In genomic region chr17:38562527-38562926, GRCm38 (mm10) we compare ENCODE assay signal across 38 mouse cellular contexts. TPM values are rescaled to one million over a fixed set of nuclear protein-coding genes. Genes with fewer than 3 reads are reported as not detected.
DNase-seq lines count a peak whose midpoint lies in the region; ATAC-seq and TF ChIP-seq lines count a peak whose summit lies in the region.
"Had no signal": no experiment of that assay in that cellular context is flagged by ENCODE, and none has a peak within 500 bp of the region (broad histone marks: within the 10 kb centered on the region; RNA-seq: fewer than 3 reads in every experiment).

No protein-coding gene starts in this region.

- TF ChIP-seq CTCF in E14TG2a.4 (conservative IDR thresholded peaks at IDR 0.05; ENCODE audit: low read length): peak; percentile 19; the same call in 1 of the 2 replicates
- TF ChIP-seq CTCF in stomach, postnatal 0 days (IDR thresholded peaks at IDR 0.05; ENCODE audit: low read depth): no peak

- no peak overlapping the region for H3K27ac ChIP-seq in ES-E14 (ENCODE audit: insufficient read depth, low read depth, low read length, poor library complexity, severe bottlenecking)
- no peak overlapping the region for H3K27ac ChIP-seq in stomach, postnatal 0 days (replicated peaks)
- H3K27ac ChIP-seq: embryonic facial prominence, embryonic 10.5 days; embryonic facial prominence, embryonic 13.5 days; forebrain, embryonic 12.5 days; forebrain, embryonic 15.5 days; heart, adult 2 months; heart, embryonic 10.5 days; heart, embryonic 13.5 days; hindbrain, embryonic 14.5 days; hindbrain, postnatal 0 days had no signal

- ATAC-seq in stomach, postnatal 0 days (ENCODE audit: low FRiP score, low TSS enrichment): no peak
- ATAC-seq: CD4-positive, CD25-positive, alpha-beta regulatory T cell, adult 4 months; forebrain, embryonic 15.5 days; hindbrain, postnatal 0 days; inflammation-experienced regulatory T-cells, adult 6 months had no signal

- H3K9me3 ChIP-seq in E14TG2a.4 (ENCODE audit: low read length) (no peaks in the 10 kb centered on the region), ES-E14 (ENCODE audit: control insufficient read depth, insufficient read depth, low read depth, low read length) (peaks cover 3% of the 10 kb centered on the region; the same call in 1 of the 2 replicates)
- no peaks in the 10 kb centered on the region for H3K9me3 ChIP-seq in stomach, postnatal 0 days (ENCODE audit: control insufficient read depth, low read length)

- TF ChIP-seq EP300 in stomach, postnatal 0 days (optimal IDR thresholded peaks at IDR 0.05): no peak

- no peak overlapping the region for H3K4me2 ChIP-seq in stomach, postnatal 0 days (replicated peaks; ENCODE audit: low read depth)
- H3K4me2 ChIP-seq: embryonic facial prominence, embryonic 13.5 days; forebrain, embryonic 12.5 days; forebrain, embryonic 15.5 days; heart, embryonic 13.5 days; hindbrain, embryonic 14.5 days had no signal

- no peaks in the 10 kb centered on the region for H3K36me3 ChIP-seq in E14TG2a.4 (ENCODE audit: insufficient read depth, low read length)
- no peaks in the 10 kb centered on the region for H3K36me3 ChIP-seq in ES-E14 (ENCODE audit: control insufficient read depth, insufficient read depth, low read length, poor library complexity, severe bottlenecking)
- no peaks in the 10 kb centered on the region for H3K36me3 ChIP-seq in stomach, postnatal 0 days (ENCODE audit: control insufficient read depth, insufficient read depth, low read length)
- H3K36me3 ChIP-seq: embryonic facial prominence, embryonic 10.5 days; embryonic facial prominence, embryonic 13.5 days; forebrain, embryonic 12.5 days; forebrain, embryonic 15.5 days; heart, embryonic 10.5 days; heart, embryonic 13.5 days had no signal

- no peaks in the 10 kb centered on the region for H3K27me3 ChIP-seq in E14TG2a.4 (ENCODE audit: insufficient read depth, low read length)
- H3K27me3 ChIP-seq in stomach, postnatal 0 days (ENCODE audit: control insufficient read depth, insufficient read depth, low read length): no peaks in the 10 kb centered on the region
- H3K27me3 ChIP-seq: embryonic facial prominence, embryonic 13.5 days; forebrain, embryonic 12.5 days; forebrain, embryonic 15.5 days; heart, embryonic 13.5 days had no signal

- in situ Hi-C loops in ES-E14 (cut with MboI; ENCODE audit: low sequenced_read_pairs in 2 of 2, unreplicated experiment in 2 of 2): loop anchor here (25.0 kb wide), 2 partner anchors 1225 to 1250 kb away; partner anchors contain the start of genes Olfr101 (in 1 of the 2), Olfr102 (in 1 of the 2) and Olfr103 (in 1 of the 2)

- H3K4me3 ChIP-seq in E14TG2a.4 (replicated peaks; ENCODE audit: low read length) (no peak overlapping the region), ES-E14 (ENCODE audit: insufficient read depth in 1 of 2, low read depth in 1 of 2, low read length in 2 of 2, poor library complexity in 1 of 2, severe bottlenecking in 1 of 2) (no peak overlapping the region)
- H3K4me3 ChIP-seq in stomach, postnatal 0 days (ENCODE audit: low read depth, low read length): no peak overlapping the region
- H3K4me3 ChIP-seq: embryonic facial prominence, embryonic 10.5 days; embryonic facial prominence, embryonic 13.5 days; erythroblast, embryonic 14.5 days; forebrain, embryonic 12.5 days; forebrain, embryonic 15.5 days; heart, adult 2 months; heart, embryonic 10.5 days; heart, embryonic 13.5 days had no signal

- H3K9ac ChIP-seq in ES-E14 (ENCODE audit: insufficient read depth, low read depth, low read length, poor library complexity, severe bottlenecking): no peak overlapping the region
- H3K9ac ChIP-seq in stomach, postnatal 0 days (ENCODE audit: low read length): no peak overlapping the region
- H3K9ac ChIP-seq: embryonic facial prominence, embryonic 13.5 days; forebrain, embryonic 12.5 days; forebrain, embryonic 15.5 days; heart, embryonic 13.5 days; hindbrain, embryonic 14.5 days had no signal

- H3K4me1 ChIP-seq in E14TG2a.4 (replicated peaks; ENCODE audit: low read depth, low read length): no peaks in the 10 kb centered on the region
- H3K4me1 ChIP-seq in ES-E14 (ENCODE audit: control insufficient read depth in 2 of 2, insufficient read depth in 2 of 2, low read length in 2 of 2, poor library complexity in 1 of 2): no peaks in the 10 kb centered on the region
- H3K4me1 ChIP-seq in stomach, postnatal 0 days (replicated peaks; ENCODE audit: control insufficient read depth, insufficient read depth): no peaks in the 10 kb centered on the region
- H3K4me1 ChIP-seq: embryonic facial prominence, embryonic 10.5 days; embryonic facial prominence, embryonic 13.5 days; forebrain, embryonic 12.5 days; forebrain, embryonic 15.5 days; heart, embryonic 10.5 days; heart, embryonic 13.5 days had no signal

- 64% methylated on average over 5 of the region's 5 CpGs for WGBS in stomach, postnatal 0 days

- DNase-seq in 416B (ENCODE audit: low read depth) (peak; percentile 28), ES-E14 (ENCODE audit: low read depth, low spot score) (peak; percentile 11), R1 (ENCODE audit: low read depth, low spot score) (peak; percentile 42)
- no peak for DNase-seq in T-cell, adult 2 months (ENCODE audit: low spot score)
- no peak for DNase-seq in left cerebral cortex, adult 9 months (ENCODE audit: low spot score in 2 of 2)
- no peak for DNase-seq in adrenal gland, adult (ENCODE audit: inconsistent age in 2 of 2, low spot score in 1 of 2)
- DNase-seq in stomach, postnatal 0 days (ENCODE audit: low spot score): no peak
- DNase-seq: adrenal gland, adult 8-10 months; adrenal gland, postnatal 25 days; cerebellum, adult 11-12 months; cerebellum, adult 8-10 months; cerebellum, postnatal 10 days; cerebellum, postnatal 36 days; embryo, embryonic 11 days; gastrocnemius, postnatal 10 days; gastrocnemius, postnatal 36 days; heart, adult 2 months; heart, postnatal 14 days; heart, postnatal 4 days; kidney, adult 11 months had no signal

TF ChIP-seq in ES-E14, 5 proteins besides CTCF, POLR2A, EP300 and RAD21:
- no peak for TF ChIP-seq MAFK (IDR thresholded peaks at IDR 0.05; ENCODE audit: insufficient read depth, low read depth, low read length)
- TF ChIP-seq ZC3H11A (IDR thresholded peaks at IDR 0.05; ENCODE audit: borderline replicate concordance, low read depth, low read length): peak; percentile 40; the same call in 1 of the 2 replicates

RNA-seq across cellular contexts. Expression of gene Esp34, which starts 8.5 kb away (rescaled TPM):
- not detected in 2 replicates for total RNA-seq in ES-E14 (2012; rRNA removed)
- polyA plus RNA-seq in stomach, postnatal 0 days (2015; fragmentation: Nextera tagmentation; extraction: Ambion mirVana): not detected in 2 replicates
- total RNA-seq: adrenal gland, adult 8-10 months; adrenal gland, postnatal 25 days; gastrocnemius, postnatal 10 days; gastrocnemius, postnatal 36 days; granulocyte monocyte progenitor cell, adult 5-6 weeks; heart, adult 2 months; heart, postnatal 14 days; heart, postnatal 4 days; hindbrain, postnatal 0 days had no signal
- polyA plus RNA-seq: brain, embryonic 14.5 days; C2C12; CD4-positive, CD25-positive, alpha-beta regulatory T cell, adult 4 months; cortical plate, adult 2 months; embryonic facial prominence, embryonic 10.5 days; embryonic facial prominence, embryonic 13.5 days; erythroblast, embryonic 14.5 days; forebrain, embryonic 12.5 days; forebrain, embryonic 15.5 days; heart, adult 2 months; heart, embryonic 10.5 days; heart, embryonic 13.5 days; heart, embryonic 16.5 days; hindbrain, embryonic 11.5 days; hindbrain, embryonic 14.5 days; hindbrain, postnatal 0 days; inflammation-experienced regulatory T-cells, adult 6 months had no signal

Comparison
In these comparisons a context has a peak if more than half of its experiments do, and no peak if none do; other contexts are left out.
1. DNase-seq: peak in 416B (single experiment), ES-E14 (single experiment) and R1 (single experiment); none in T-cell, adult 2 months (single experiment), left cerebral cortex, adult 9 months (0 of 2), adrenal gland, adult (0 of 2) and stomach, postnatal 0 days (single experiment).